Mouse (Mus musculus) neural tube, embryonic 13.5 days (tissue): ENCODE results near the gene E330021D16Rik. TPM values are rescaled to one million over a fixed set of nuclear protein-coding genes. Genes with fewer than 3 reads are reported as not detected.

Experiments used
- ATAC-seq: fragments of 200-750 bp; cut with Nextera tagmentation; 2 replicates; pipeline ENCODE4 v1.8.0; 2017; ENCODE audit warnings: low read depth, mild to moderate bottlenecking, moderate TSS enrichment, moderate library complexity
- H3K27ac ChIP-seq: fragments of 300-500 bp; sonication (generic); replicated peaks from 2 replicates; pipeline ENCODE4 v1.5.1; 2015; ENCODE audit warnings: moderate library complexity, mild to moderate bottlenecking, inconsistent platforms
- H3K27me3 ChIP-seq: fragments of 300-500 bp; sonication (generic); 2 replicates; pipeline ENCODE4 v1.6.1; 2015; ENCODE audit warnings: mild to moderate bottlenecking, inconsistent platforms
- H3K36me3 ChIP-seq: fragments of 300-500 bp; sonication (generic); 2 replicates; pipeline ENCODE4 v1.6.1; 2015; ENCODE audit warnings: mild to moderate bottlenecking, inconsistent platforms
- H3K4me1 ChIP-seq: fragments of 300-500 bp; sonication (generic); replicated peaks from 2 replicates; pipeline ENCODE4 v1.6.1; 2015; ENCODE audit warnings: inconsistent platforms
- H3K4me2 ChIP-seq: fragments of 300-500 bp; sonication (generic); 2 replicates; pipeline ENCODE4 v1.6.1; 2015; ENCODE audit warnings: inconsistent platforms, mild to moderate bottlenecking, moderate library complexity
- H3K4me3 ChIP-seq: fragments of 300-500 bp; sonication (generic); 2 replicates; pipeline ENCODE4 v1.5.1; 2015; ENCODE audit warnings: mild to moderate bottlenecking, inconsistent platforms
- H3K9ac ChIP-seq: fragments of 300-500 bp; sonication (generic); 2 replicates; pipeline ENCODE4 v1.6.1; 2015; ENCODE audit warnings: moderate library complexity, mild to moderate bottlenecking, inconsistent platforms
- H3K9me3 ChIP-seq: fragments of 300-500 bp; sonication (generic); 2 replicates; pipeline ENCODE4 v1.6.1; 2016; ENCODE audit warnings: inconsistent platforms
- WGBS: fragments of 180-500 bp; shearing (Covaris S2); methylation state at CpG from one replicate; pipeline ENCODE4 v1.1.7; 2015; 5-methylcytosine and 5-hydroxymethylcytosine counted together
- polyA plus RNA-seq: library from polyadenylated mRNA; unstranded; fragments of >200 nt; fragmentation: Nextera tagmentation; extraction: Ambion mirVana; gene quantifications from 2 replicates; pipeline ENCODE4 v1.2.1, GENCODE M21; 2015

E330021D16Rik gene
- polyA plus RNA-seq, 1 experiment from 2014 or later: not detected

DNA sequence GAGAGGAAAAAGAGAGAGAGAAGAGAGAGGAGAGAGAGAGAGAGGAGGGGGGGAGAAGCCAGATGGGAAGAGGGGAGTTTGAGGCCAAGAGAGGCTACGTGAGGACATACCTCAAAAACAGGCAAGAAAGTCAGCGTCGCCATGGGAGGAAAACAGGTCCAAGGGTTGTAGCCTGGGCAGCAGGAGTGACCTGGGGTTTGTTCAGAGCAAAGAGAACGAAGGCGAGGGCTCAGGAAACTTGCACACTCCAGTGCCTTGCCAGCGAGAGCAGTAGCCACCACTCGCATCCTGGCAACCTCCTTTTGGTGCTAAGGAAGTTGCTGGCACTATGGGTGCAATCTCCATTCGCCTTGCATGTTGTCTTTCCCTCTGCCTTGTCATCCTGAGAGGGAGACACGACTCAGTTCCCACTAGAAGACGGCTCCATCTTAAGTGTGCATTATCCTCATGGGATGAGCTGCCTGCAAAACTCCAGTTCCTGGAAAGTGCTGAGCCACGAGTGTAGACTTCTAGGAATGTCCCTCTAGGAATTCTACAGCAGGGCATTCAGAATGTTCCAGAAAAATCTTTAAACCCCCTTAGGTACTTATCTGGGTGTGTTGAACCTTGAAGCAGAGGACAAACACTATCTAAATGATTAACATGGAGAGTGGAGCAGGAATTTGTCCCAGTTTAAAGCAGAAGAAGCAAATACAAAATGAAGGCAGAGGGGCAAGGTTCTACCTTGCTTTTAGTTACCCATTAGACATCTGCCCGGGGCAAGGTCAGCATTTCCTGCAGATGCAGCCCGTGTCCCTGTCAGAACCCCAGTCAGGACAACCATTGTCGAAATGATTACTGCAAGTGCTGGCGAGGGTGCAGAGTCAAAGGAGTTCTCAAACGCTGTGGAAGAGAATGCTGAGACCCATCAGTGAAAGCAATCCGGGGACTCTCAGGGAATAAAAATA lies 3.8 kb upstream of the E330021D16Rik start:
- 87% methylated on average over 17 of the region's 17 CpGs for WGBS
- no peak for ATAC-seq
- no peak overlapping the region for H3K9ac ChIP-seq
- H3K4me3 ChIP-seq: no peak overlapping the region
- no peaks in the 10 kb centered on the region for H3K36me3 ChIP-seq
- H3K27ac ChIP-seq: no peak overlapping the region
- H3K9me3 ChIP-seq: no peaks in the 10 kb centered on the region
- H3K27me3 ChIP-seq: no peaks in the 10 kb centered on the region
- no peaks in the 10 kb centered on the region for H3K4me1 ChIP-seq
- no peak overlapping the region for H3K4me2 ChIP-seq

DNA sequence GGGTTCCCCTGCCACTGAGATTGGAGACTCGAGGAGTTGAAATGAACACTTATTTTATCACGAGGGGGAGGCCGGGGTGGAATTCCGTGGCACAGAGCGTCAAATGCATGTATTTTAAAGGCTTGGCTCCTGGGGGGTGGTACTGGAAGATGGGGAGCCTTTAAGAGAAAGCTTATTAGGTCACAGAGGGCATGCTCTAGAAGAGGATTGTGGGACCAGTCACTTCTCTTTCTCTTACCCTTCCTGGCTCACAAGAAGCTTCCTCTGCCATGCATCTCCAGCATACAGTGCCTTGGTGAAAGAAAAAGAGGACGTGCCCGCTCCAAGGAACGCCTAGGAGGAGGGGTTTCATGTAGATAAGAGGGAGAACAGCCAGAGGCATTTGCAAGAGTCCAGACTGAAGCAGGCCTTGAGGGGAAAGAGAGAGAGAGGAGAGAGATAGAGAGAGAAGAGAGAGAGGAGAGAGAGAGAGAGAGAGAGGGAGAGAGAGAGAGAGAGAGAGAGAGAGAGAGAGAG lies 3.0 kb upstream of the E330021D16Rik start:
- H3K36me3 ChIP-seq: no peaks in the 10 kb centered on the region
- ATAC-seq: no peak
- no peak overlapping the region for H3K9ac ChIP-seq
- no peak overlapping the region for H3K27ac ChIP-seq
- no peaks in the 10 kb centered on the region for H3K4me1 ChIP-seq
- H3K4me2 ChIP-seq: no peak overlapping the region
- no peaks in the 10 kb centered on the region for H3K9me3 ChIP-seq
- H3K27me3 ChIP-seq: no peaks in the 10 kb centered on the region
- WGBS: 79% methylated on average over 8 of the region's 8 CpGs
- H3K4me3 ChIP-seq: no peak overlapping the region

DNA sequence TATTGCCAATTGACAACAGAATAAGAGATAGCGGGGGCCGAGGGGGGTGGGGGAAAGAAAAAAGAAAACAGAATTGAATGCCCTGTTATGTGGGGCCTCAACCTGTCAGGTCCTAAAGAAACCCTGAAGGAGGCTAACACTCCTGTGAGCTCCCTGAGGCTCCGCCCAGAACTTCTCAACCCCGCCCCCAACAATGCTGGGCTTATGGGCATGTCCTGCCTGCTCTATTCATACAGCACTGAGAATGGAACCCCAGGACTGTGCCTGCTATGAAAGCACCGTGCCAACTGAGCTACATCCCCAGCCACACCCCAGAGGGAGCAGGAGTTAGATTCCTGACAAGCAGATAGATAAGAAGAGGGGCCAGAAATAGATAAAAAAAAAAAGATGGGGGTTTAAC lies 2.5 kb upstream of the E330021D16Rik start:
- H3K4me3 ChIP-seq: no peak overlapping the region
- H3K4me1 ChIP-seq: no peaks in the 10 kb centered on the region
- H3K9ac ChIP-seq: no peak overlapping the region
- ATAC-seq: no peak
- no peaks in the 10 kb centered on the region for H3K27me3 ChIP-seq
- H3K36me3 ChIP-seq: no peaks in the 10 kb centered on the region
- no peaks in the 10 kb centered on the region for H3K9me3 ChIP-seq
- no peak overlapping the region for H3K4me2 ChIP-seq
- WGBS: 74% methylated on average over 5 of the region's 5 CpGs
- no peak overlapping the region for H3K27ac ChIP-seq

DNA sequence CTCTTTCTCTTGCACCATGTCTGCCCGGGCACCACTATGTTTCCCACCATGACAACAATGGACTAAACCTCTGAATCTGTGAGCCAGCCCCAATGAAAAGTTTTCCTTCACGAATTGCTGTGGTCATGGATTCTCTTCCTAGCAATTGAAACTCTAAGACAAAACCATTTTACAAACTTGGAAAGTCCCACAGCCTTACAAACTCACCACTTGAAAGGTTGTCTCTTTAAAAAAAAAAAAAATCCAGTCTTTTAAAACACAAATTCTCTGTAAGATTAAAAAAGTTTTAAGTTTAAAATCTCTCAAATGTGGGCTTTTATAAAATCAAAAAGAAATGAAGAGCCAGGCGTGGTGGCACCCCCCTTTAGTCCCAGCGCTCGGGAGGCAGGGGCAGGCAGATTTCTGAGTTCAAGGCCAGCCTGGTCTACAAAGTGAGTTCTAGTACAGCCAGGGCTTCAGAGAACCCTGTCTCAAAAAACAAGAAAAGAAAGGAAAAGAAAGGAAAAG lies 1.5 kb downstream of the E330021D16Rik start:
- Histone ChIP-seq H3K27me3 (no peaks in the 10 kb centered on the region), H3K9me3 (no peaks in the 10 kb centered on the region), H3K4me3 (no peak overlapping the region), H3K27ac (no peak overlapping the region), H3K36me3 (no peaks in the 10 kb centered on the region), H3K4me1 (no peaks in the 10 kb centered on the region), H3K9ac (no peak overlapping the region), H3K4me2 (no peak overlapping the region)
- no peak for ATAC-seq
- 92% methylated on average over 5 of the region's 5 CpGs for WGBS

DNA sequence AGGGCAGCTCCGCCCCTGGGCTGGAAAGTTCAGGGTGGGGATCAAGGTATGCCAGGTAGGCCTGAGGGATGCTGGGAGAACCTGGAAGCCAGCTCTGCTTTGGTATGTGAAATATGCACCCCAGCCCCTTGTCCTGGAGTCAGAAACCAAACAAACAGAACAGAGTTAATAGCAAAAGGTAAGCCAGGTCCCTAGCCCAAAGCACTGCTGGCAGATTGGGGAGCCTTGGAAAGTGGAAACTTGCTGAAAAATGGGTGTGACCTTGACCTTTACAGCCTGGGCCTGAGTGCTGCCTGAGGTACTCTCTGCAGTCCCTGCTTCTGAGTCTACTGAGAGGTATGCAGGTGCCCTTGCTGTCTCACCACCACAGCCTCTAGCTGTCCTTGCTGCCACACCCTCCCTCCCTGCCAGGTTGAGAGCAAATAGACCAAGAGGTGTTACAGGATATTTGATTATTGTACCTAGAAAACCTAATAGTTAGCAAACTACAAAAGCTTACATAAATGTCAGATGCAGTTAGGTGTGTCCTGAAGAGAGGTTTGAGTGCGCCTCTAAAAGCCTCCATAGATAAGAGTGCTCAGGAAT lies 7.7 kb downstream of the E330021D16Rik start:
- Histone ChIP-seq H3K4me2 (no peak overlapping the region), H3K9ac (no peak overlapping the region), H3K27ac (no peak overlapping the region), H3K27me3 (no peaks in the 10 kb centered on the region), H3K9me3 (no peaks in the 10 kb centered on the region), H3K36me3 (no peaks in the 10 kb centered on the region), H3K4me3 (no peak overlapping the region), H3K4me1 (no peaks in the 10 kb centered on the region)
- no peak for ATAC-seq
- 97% methylated on average over 2 of the region's 2 CpGs for WGBS

DNA sequence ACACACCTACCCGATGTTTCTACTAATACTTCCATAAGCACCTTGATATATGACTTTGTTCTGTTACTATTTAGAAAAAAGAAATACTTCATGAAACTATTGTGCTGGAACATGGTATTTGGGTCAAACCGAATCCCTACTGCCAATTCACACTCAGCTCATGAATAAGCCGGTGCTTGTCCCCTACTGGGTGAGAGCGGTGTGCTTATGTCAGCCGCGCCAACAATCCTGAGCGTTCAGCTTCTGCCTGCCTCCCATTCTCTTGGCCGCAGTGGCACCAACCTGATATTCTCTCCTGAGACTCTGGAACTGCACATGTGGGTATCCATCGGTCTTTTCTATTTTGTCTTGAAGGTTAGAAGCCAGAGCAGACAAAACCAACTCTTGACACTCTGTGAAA lies 18.5 kb downstream of the E330021D16Rik start:
- H3K36me3 ChIP-seq: no peaks in the 10 kb centered on the region
- WGBS: 91% methylated on average over 9 of the region's 9 CpGs
- no peaks in the 10 kb centered on the region for H3K4me1 ChIP-seq
- no peaks in the 10 kb centered on the region for H3K27me3 ChIP-seq
- no peak overlapping the region for H3K9ac ChIP-seq
- no peak for ATAC-seq
- H3K9me3 ChIP-seq: 0 out of 2 replicates have a peak, but pooled peaks cover 8% of the 10 kb centered on the region
- H3K27ac ChIP-seq: no peak overlapping the region
- no peak overlapping the region for H3K4me2 ChIP-seq
- no peak overlapping the region for H3K4me3 ChIP-seq

DNA sequence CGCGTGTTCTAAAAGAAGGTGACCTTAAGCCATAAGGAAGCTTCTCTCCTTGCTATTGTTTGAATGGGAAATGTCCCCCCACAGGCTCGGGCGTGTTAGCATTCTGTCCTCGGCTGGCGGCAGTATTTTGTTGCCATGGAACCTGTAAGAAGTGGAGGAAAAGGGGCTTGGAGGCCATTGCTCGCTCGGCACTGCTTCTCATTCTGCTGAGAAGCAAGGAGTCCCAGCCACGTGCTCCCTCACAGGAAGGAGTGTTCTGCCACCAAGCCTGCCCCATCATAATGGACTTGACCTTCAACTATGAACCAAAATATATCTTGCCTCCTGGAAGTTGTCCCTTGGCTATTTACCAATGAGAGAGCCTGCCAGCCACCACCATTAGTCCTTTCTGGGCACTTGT lies 25.1 kb downstream of the E330021D16Rik start:
- Histone ChIP-seq H3K4me1 (no peaks in the 10 kb centered on the region), H3K9ac (no peak overlapping the region), H3K4me3 (no peak overlapping the region), H3K27me3 (no peaks in the 10 kb centered on the region), H3K36me3 (no peaks in the 10 kb centered on the region), H3K27ac (no peak overlapping the region), H3K9me3 (0 out of 2 replicates have a peak, but pooled peaks cover 8% of the 10 kb centered on the region), H3K4me2 (no peak overlapping the region)
- whole genome bisulfite sequencing: 66% methylated on average over 9 of the region's 9 CpGs
- no peak for ATAC-seq

DNA sequence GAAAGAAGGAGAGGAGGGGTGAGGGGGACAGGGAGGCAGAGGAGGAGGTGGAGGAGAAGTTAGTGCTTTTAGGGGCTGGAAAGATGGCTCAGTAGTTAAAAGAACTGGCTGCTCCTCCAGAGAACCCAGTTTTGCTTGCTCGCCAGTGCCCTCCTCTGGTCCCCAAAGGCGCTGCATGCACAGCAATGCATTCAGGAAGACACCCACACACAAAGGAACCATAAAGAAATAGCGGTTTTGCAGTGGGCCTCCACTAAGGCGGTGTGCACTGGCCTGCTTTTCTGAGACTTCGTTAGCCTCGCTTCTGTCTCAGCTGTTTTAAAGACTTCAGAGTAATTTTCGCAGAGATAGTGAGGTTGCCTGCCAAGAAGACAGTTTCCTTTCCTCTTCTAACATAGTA lies 30.1 kb downstream of the E330021D16Rik start:
- Histone ChIP-seq H3K4me1 (no peaks in the 10 kb centered on the region), H3K27ac (no peak overlapping the region), H3K4me2 (no peak overlapping the region), H3K36me3 (no peaks in the 10 kb centered on the region), H3K9ac (no peak overlapping the region), H3K9me3 (no peaks in the 10 kb centered on the region), H3K4me3 (no peak overlapping the region), H3K27me3 (no peaks in the 10 kb centered on the region)
- no peak for ATAC-seq
- WGBS: 69% methylated on average over 7 of the region's 7 CpGs

DNA sequence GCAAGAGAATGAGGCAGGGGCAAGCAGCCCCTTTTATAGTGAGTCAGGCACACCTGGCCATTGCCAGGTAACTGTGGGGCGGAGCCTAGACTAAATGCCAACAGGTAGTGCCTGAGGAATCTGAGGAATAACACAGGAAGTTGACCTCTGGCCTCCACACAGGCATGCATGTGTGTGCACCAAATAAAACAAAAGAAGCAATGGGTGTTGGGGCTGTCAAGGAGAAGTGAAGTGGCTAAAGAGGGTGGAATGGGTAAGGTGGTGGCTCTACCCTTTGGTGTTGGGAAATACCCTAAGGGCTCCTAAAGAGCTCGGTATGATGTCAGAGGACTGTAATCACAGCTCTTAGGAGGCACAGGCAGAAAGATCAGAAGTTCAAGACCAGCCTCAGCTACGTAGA lies 32.2 kb downstream of the E330021D16Rik start:
- no peak for ATAC-seq
- Histone ChIP-seq H3K36me3 (no peaks in the 10 kb centered on the region), H3K9me3 (no peaks in the 10 kb centered on the region), H3K27me3 (no peaks in the 10 kb centered on the region), H3K4me3 (no peak overlapping the region), H3K4me1 (no peaks in the 10 kb centered on the region), H3K9ac (no peak overlapping the region), H3K4me2 (no peak overlapping the region), H3K27ac (no peak overlapping the region)
- WGBS: 91% methylated on average over 3 of the region's 3 CpGs

DNA sequence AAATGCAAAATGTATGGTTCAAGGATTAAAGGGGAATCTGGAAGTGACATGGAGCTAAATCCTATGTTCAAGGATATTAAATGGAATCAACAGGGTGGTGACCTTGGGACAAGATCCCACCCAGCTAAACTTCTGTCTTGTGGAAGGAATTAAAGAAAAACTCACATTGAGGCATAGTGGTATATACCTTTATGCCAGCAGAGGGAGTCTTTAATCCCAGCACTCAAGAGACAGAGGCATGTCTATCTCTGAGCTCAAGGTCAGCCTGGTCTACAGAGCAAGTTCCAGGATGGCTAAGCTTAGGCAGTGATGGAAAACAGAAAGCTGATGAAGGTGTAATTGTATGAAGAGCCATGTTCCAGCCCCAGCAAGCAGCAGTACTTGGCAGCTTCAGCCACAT lies 39.3 kb downstream of the E330021D16Rik start:
- H3K4me3 ChIP-seq: no peak overlapping the region
- no peak overlapping the region for H3K9ac ChIP-seq
- no peak overlapping the region for H3K27ac ChIP-seq
- no peaks in the 10 kb centered on the region for H3K36me3 ChIP-seq
- no peaks in the 10 kb centered on the region for H3K4me1 ChIP-seq
- no peak for ATAC-seq
- no peak overlapping the region for H3K4me2 ChIP-seq
- no peaks in the 10 kb centered on the region for H3K27me3 ChIP-seq
- no peaks in the 10 kb centered on the region for H3K9me3 ChIP-seq

DNA sequence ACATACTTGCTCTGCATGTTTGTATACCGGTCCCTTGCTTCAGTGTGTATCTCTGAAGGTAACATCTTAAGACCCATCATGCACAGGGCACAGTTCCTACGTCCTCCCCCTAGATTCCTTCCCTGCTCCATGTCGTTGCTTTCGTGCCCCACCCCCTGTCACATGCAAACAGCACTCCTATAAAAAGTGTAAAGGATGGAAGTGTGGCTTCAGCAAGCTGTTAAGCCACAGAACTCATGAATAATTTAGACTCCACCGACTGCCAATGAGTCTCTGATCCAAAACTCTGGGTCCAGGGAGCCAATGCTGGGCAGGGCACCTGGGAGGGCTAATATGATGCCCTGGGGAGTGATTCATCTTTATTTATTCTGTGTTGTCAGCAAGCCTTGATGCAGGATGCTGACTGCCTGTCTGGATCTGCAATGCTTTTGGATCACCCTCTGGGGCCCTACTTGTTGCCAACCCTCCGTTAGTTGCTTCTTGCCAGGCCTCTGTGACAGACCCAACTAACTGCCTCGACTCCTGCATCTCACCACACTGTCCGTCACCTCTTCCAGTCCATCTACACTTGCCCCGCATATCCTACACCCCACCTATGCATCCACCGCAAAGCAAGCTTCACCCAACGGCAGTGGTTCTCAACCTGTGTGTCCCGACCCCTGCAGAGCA lies 50.8 kb downstream of the E330021D16Rik start:
- H3K4me2 ChIP-seq: no peak overlapping the region
- H3K4me3 ChIP-seq: no peak overlapping the region
- H3K27me3 ChIP-seq: no peaks in the 10 kb centered on the region
- no peak for ATAC-seq
- H3K27ac ChIP-seq: no peak overlapping the region
- H3K36me3 ChIP-seq: no peaks in the 10 kb centered on the region
- WGBS: 67% methylated on average over 12 of the region's 12 CpGs
- H3K4me1 ChIP-seq: no peaks in the 10 kb centered on the region; the same call in 1 of the 2 replicates
- H3K9me3 ChIP-seq: no peaks in the 10 kb centered on the region
- no peak overlapping the region for H3K9ac ChIP-seq

DNA sequence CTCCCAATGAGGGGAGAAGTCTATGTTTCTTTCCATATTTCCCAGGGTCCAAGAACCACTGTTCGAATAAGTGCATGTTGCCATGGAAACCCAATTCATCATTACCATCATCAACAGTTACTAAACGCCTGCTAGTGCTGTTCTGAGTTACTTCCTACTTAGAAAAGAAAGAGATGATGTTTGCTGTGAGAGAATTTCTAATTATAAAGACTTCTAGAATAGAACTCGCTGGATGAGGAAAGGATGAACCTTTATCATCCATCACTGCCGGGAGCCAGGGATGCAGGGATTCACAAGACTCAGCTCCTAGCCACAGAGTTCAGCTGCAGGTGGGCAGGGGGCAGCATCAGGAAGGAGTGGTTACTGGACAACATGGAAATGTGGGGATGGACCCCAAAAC lies 51.4 kb downstream of the E330021D16Rik start:
- Histone ChIP-seq H3K36me3 (no peaks in the 10 kb centered on the region), H3K9ac (no peak overlapping the region), H3K9me3 (no peaks in the 10 kb centered on the region), H3K27ac (no peak overlapping the region), H3K4me1 (no peaks in the 10 kb centered on the region; the same call in 1 of the 2 replicates), H3K4me3 (no peak overlapping the region), H3K4me2 (no peak overlapping the region), H3K27me3 (no peaks in the 10 kb centered on the region)
- no peak for ATAC-seq
- WGBS: 74% methylated on average over 4 of the region's 4 CpGs
